Mouse (Mus musculus): ENCODE data around the gene Prdx2.

The Prdx2 gene

GRCm38 (mm10) chr8:84969241-84970134, at the start of gene Prdx2, which contains the start of the genes Gm49661 and Rnaseh2a:
Prdx2 (plus strand) TSS chr8:84969587.
Gm49661 (minus strand) TSS chr8:84969433.
Rnaseh2a (minus strand) TSS chr8:84969767.
- in situ Hi-C loops (cut with MboI), result loop anchor here (25.0 kb wide), 1 partner anchor 318 kb away; the partner anchor contains the start of genes Orc6 and Vps35

DNA sequence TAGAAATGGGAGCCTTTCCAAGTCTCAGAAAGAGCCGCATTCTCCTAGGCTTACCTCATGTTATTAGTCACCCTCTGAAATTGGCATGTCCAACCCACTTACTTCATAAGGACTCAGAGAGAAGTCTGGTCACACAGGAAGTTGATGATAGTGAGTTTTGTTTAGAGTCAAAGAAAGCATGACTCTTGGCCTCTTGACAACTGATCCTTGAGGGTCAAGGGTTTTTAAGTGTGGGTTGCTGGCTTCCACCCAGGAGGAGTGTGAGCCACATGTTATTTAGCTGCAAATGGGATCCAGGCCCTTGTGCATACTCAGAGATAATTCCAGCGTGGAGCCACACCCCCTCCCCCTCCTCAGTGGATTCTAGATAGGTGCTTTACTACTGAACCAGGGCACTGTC, 47.8 kb upstream of the Prdx2 start:
- in situ Hi-C loops (cut with MboI), result no loop called here

DNA sequence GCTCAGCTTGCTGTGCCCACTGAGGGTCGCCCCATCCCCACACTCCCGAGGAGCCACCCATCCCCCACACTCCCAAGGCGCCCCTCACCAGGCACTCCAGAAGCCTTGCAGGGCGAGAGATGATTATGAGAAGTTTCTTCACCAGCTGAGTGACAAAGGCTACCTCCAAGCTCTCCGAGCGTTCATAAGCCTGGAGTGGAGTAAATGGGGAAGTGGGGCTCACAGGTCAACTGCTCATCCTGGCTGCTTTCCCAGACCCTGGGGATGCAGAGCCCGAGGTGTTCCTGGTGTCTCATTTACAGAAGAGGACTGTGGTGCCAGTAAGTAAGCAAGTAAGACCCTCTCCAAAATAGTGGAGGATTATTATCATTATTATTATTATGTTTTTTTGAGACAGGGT, 43.8 kb upstream of the Prdx2 start:
- in situ Hi-C loops (cut with MboI), result no loop called here

DNA sequence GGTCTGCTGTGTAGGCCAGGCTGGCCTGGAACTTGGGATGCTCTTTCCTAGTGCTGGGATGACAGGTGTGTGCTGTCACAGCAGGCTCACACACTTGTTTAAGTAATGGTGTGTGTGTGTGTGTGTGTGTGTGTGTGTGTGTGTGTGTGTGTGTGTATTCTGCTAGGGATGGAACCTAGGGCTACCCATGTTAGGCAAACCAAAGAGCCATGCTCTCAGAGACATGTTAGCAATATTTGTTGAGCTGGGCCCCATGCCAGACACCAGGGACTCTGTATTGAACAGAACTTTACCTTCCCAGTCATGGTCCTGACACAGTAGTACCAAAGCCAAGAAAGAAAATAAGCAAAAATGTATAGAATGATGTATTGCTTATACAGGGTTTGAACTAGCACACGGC, 41.9 kb upstream of the Prdx2 start:
- in situ Hi-C loops (cut with MboI), result no loop called here

DNA sequence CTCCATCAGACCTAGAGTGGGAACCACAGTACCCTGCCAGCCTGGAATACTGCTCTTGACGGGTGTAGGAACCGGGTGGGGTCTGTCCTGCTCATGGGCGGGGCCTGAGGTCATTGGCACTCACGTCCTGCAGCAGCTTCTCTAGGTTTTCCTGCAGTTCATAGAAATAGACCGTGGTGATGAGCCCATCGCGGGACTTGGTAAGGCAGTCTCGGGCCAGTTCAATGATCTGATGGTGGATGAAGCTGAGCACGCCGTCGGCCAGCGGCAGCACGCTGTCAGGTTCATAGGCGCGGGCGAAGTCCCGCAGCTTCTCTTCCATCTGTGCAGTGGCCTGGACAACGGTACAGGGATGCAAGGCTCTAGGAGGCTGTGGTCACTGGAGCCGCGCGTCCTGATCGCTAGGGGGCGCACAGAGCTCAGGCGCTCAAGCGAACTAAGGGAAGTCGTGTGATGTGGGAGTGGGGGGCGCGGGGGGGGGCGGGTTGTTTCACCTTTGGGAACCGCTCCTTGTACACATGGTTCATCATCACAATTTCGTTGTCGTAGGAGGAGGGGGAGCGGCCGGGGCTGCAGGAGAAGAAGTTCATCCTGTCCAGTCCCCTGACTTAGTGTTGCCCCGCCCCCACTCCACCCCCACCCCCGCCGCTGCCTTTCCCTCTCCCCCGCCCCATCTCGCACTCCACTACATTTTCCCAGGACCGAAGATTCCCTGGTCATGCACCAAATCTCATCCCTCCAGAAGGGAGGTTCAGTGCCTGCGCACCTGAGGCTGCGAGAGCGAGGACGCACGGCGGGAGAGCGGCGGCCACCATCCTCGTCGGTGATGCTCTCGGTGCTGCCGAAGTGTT, 40.7 kb upstream of the Prdx2 start:
- in situ Hi-C loops (cut with MboI), result no loop called here

DNA sequence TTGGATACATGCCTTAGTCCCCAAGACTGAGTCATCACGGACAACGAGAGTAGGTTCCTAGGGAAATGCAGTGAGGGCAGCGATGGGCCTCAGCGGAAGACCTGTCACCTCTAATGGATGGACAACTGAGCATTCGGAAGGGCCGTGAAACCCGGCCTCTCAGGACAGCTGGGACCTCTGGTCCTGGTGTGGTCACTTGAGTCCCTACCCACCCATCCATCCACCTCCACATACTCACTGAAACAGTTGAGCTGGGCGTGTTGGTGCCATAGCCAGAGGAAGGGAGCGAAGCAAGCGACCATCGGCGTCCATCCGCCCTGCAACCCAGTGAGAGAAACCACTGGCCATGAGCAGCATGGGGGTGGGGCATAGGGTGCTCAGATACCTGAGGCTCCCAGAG, 38.8 kb upstream of the Prdx2 start:
- in situ Hi-C loops (cut with MboI), result no loop called here

DNA sequence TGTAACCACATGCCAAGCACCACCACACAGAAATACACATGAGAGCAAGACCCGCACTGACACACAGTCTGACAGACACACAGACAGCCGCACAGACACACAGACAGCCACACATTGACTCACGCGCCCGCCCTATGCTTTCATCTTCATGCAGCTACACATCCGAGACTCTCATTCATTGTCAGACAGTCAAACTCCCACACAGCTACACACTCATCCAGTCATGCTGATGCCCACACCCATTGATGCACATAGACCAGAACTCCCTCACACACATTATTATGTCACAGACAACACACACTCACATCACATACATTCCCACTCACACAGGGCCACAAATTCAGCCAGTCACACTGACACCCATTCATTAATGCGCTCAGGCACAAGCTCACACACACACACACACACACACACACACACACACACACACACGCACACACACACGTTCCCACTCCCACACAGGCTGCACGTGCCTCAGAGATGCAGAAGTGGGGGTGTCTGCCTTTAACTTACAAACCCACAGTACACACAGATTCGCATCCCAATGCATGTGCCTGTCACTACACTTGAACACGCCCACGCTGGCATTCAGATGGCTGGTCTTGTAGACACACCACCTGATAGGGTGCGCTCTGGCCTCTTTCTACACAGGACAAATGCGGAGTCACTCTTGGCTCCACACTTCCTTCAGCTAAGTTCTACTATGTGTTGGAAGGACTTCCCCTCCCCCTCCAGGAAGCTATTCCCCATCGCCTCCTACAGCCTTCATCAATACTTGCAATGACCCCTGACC, 35.4 kb upstream of the Prdx2 start:
- in situ Hi-C loops (cut with MboI), result no loop called here

DNA sequence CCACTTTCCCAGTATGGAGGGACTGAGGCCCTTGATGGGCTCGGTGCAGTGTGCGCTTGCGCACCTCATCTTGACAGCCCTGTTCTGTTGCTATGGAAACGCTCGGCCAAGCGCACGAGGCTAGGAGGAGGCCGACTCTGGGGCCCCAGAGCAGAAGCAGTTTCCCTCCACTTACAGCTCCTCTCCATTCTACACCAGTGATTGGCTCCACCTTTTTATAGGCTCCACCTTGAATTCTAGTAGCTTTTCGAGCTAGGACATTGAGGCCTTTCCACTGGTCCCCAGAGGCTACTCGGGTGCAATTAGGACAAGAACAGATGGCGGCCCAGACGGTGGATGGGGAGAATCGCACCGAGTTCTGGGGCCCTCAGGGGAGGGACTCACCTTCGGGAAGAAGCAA, 34.5 kb upstream of the Prdx2 start:
- in situ Hi-C loops (cut with MboI), result no loop called here

DNA sequence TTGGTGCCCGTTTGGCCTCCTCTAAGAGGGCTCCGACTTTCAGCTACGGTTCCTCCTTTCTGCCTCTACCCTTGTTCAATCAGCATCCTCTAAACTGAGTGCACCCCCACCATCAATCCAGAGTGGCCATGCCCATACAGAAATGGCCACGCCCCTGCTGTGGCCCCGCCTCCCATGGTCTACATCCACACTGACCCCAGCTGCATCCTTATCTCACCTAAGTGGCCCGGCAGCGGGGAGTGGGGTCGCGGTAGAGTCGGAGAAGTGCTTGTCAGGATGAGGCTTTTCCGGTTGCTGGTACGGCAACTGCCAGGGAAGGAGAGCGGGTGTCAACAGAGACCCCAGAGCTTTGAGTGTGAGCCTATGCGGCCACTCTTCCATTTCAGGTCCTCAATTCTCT, 33.9 kb upstream of the Prdx2 start:
- in situ Hi-C loops (cut with MboI), result no loop called here

DNA sequence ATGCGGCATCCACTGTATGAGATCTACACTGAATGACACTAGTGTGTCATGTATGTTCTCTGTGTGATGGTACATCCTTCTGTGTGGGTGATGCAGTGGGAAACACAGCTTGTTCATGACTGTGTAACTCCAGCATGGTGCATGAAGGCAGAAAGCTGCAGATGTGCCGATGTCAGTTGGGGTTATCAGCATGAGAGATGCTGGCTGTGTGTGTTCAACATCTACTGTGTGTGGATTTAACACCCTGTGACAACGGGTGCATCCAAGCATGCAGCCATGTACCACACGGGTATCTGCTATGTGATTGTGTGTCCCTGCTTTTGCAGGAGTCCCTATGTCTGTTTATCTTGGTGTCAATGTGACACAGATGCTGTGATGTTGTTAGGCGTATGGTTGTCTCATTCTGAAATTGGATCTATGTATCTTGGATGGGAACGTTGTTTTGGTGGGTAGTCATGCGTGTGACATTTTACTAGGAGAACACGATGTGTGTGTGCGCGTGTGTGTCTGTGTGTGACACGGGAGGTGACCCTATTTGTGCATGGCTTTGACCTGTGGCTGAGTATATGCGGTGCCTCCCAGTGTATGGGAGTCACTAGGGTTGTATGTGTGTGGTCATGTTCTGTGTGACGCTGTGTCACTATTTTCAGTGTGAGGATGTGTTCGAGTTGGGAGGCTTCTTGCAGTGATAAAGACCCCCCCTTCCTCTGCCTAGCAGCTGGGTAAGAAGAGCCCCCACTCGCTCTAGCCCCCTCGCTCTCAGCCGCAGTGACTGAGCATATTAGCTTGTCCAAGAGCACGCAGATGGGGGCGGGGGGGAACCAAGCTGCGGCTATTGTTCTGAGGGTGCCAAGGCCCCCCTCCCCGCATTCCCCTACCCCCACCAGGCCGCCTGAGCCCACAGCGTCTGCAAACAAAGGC, 33.1 kb upstream of the Prdx2 start:
- in situ Hi-C loops (cut with MboI), result no loop called here

GRCm38 (mm10) chr8:84936962-84937546, 32.3 kb upstream of the Prdx2 start, which contains the start of gene Mast1:
Mast1 (minus strand) TSS chr8:84937359.
- in situ Hi-C loops (cut with MboI), result no loop called here

DNA sequence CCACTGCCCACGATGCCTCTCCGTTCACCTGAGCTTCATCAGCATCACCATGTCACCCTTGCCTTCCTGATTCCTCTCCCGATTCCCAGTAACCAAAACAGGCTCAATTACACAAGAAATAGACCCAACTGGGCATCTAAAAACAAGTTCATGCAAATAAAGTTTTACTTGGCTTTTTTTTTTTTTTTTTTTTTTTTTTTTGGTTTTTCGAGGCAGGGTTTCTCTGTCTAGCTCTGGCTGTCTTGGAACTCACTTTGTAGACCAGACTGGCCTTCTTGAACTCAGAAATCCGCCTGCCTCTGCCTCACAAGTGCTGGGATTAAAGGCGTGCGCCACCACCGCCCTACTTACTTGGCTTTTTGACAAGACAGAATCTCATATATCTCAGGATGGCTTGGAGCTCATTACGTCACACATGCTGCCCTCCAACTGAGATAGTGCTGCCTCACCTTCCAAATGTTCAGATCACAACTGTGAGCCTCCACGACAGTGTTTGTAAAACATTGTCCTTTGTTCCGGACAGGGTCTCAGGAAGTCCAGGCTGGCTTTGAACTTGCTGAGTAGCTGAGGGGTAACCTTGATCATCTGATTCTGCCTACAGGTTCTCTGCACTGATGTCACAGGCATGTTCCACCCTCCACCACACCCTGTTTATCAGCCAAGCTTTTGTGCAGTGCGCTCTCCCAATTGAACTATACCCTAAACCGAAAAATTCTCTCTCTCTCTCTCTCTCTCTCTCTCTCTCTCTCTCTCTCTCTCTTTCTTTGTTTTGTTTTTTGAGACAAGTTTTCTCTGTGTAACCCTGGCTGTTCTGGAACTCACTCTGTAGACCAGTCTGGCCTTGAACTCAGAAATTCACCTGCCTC, 31.5 kb upstream of the Prdx2 start:
- in situ Hi-C loops (cut with MboI), result no loop called here

DNA sequence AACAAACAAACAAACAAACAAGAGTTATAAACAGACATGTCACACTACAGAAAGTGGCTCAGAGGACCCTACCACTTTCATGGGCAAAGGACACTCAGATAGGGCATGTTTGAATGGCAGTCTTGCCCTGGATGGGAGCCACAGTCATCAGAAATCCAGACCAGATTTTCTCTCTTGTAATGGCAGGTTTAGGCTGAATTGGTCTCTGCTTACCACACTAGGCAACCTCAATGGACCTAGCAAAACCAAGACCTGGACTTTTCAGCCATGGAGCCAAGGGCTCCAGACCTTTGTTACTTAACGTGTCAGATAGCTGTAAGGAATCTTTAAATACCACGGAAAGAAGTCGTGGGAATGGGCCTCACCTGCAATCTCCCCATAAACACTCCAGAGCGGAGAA, 25.7 kb upstream of the Prdx2 start:
- in situ Hi-C loops (cut with MboI), result no loop called here

DNA sequence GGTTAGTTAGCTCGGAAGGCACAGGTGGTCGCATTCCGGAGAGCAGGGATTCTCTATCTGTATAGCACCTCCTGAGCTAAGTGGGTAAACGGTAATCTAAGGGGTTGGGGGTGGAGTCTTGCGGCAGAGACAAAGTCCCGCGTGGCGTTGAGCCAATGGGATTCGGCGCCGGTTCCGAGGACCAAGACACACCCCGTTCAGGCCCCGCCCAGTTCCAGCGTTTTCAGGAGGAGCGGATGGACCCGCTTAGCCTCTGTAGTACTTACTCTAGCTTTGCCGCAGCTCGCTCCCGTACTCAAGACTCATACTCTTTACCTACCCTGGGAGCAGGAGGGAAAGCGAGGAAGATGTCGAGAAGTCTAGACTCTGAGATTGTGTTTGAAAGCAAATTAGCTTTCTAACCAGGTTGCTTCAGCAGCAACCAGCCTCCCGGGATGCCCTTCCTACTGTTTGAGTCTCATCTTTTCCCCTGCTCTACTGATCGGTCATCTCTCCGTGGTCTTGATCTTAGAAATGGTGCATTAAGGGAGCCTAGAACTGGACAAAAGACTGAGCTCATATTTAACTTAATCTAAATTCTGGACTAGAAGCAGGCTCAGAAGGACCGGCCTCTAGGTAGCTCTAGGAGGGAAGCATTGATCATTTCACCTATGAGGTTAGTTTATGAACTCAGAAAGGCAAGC, 24.8 kb upstream of the Prdx2 start:
- in situ Hi-C loops (cut with MboI), result no loop called here

DNA sequence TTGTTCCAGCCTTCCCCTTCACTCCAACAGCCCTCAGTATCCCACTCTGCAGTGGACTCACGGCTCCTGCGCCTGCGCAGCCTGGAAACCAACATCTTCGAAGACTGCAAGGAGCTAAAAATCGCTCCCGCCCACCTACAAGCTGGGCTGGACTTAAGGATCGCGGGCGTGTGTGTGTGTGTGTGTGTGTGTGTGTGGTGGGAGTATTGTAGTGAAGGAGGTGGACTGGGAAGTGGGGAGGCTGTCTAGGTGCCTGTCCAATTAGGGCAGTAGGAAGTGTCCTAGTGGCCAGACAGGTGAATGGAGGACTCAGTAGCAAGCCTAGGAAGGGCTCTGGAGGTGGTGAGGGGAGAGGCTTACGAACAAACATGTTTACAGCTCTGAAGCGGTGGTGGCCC, 24.2 kb upstream of the Prdx2 start:
- in situ Hi-C loops (cut with MboI), result no loop called here

- in situ Hi-C loops (cut with MboI), result no loop called here
Observed at GRCm38 (mm10) chr8:84945633-84946527, 23.5 kb upstream of the Prdx2 start.

DNA sequence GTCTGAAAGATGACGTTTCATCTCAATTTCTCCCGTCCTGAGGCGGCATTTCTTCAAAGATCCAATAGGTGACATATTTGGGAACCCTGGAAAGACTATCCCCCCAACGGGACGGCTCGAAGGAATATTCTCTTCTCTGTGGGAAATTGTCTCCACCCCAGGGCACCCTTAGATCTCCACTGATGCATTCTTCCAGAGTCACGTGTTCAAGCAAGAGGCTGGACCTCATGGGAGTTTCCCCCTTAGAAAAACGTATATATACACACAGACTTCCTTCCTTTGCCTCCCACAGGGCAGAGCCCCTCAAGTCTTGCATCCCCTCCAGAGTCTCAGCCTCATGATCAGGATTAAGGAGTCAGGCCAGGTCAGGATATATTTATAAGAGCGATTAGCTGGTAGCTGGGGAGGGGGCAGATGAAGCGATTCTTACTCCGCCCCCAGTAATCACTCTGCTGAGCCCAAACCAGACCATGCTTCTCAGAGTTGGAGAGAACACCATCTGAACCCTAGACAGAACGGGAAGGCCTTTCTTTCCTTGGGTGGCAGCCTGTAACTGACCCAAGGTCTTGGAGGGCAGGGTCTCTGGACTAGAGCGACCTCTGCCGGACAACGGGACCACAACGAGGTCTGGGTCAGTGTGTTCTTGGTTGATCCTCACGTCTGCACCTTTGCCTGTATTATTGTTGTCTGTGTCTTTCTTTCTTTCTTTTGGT, 22.7 kb upstream of the Prdx2 start, which contains the start of gene Rtbdn:
Gene Rtbdn, plus strand, starts transcription at position 464 of the 713 bp plus-strand sequence.
- in situ Hi-C loops (cut with MboI), result no loop called here
